Mouse (Mus musculus) embryo, embryonic 11 days (tissue): ENCODE results near the gene Ptgis.

Source experiments
- DNase-seq: peaks from one replicate; pipeline ENCODE4 v3.0.0-alpha.2; 2015

The Ptgis gene

GRCm38 (mm10) chr2:167189291-167190075 is 50.9 kb downstream of the Ptgis start:
- DNase-seq: peak; percentile 66

GRCm38 (mm10) chr2:167188315-167189207 is 51.8 kb downstream of the Ptgis start:
- DNase-seq: peak; percentile 81

- DNase-seq: no peak
Observed at GRCm38 (mm10) chr2:167187119-167187518, 53.3 kb downstream of the Ptgis start.

- DNase-seq: no peak
Observed at GRCm38 (mm10) chr2:167186544-167186943, 53.9 kb downstream of the Ptgis start.

GRCm38 (mm10) chr2:167186003-167186402 is 54.4 kb downstream of the Ptgis start:
- no peak for DNase-seq

GRCm38 (mm10) chr2:167185432-167185831 is 55.0 kb downstream of the Ptgis start:
- no peak for DNase-seq

- DNase-seq: no peak
Observed at GRCm38 (mm10) chr2:167181662-167182389, 58.6 kb downstream of the Ptgis start.

- DNase-seq: no peak
Observed at GRCm38 (mm10) chr2:167181096-167181495, 59.3 kb downstream of the Ptgis start.

- no peak for DNase-seq
Observed at GRCm38 (mm10) chr2:167179301-167179700, 61.1 kb downstream of the Ptgis start.

GRCm38 (mm10) chr2:167177231-167177641 is 63.2 kb downstream of the Ptgis start:
- DNase-seq: no peak

GRCm38 (mm10) chr2:167175284-167175683 is 65.1 kb downstream of the Ptgis start:
- DNase-seq: no peak

GRCm38 (mm10) chr2:167173051-167173875 is 67.1 kb downstream of the Ptgis start:
- DNase-seq: no peak

- DNase-seq: no peak
Observed at GRCm38 (mm10) chr2:167167515-167168212, 72.7 kb downstream of the Ptgis start.

GRCm38 (mm10) chr2:167163600-167163999 is 76.8 kb downstream of the Ptgis start:
- no peak for DNase-seq

GRCm38 (mm10) chr2:167163134-167163533 is 77.3 kb downstream of the Ptgis start:
- no peak for DNase-seq

GRCm38 (mm10) chr2:167162516-167163021 is 77.8 kb downstream of the Ptgis start:
- DNase-seq: no peak

- no peak for DNase-seq
Observed at GRCm38 (mm10) chr2:167159721-167160120, 80.7 kb downstream of the Ptgis start.

GRCm38 (mm10) chr2:167158780-167159179 is 81.6 kb downstream of the Ptgis start:
- DNase-seq: no peak

GRCm38 (mm10) chr2:167156118-167156715 is 84.2 kb downstream of the Ptgis start:
- DNase-seq: no peak

- no peak for DNase-seq
Observed at GRCm38 (mm10) chr2:167155541-167155973, 84.8 kb downstream of the Ptgis start.

GRCm38 (mm10) chr2:167150880-167151279 is 89.5 kb downstream of the Ptgis start:
- DNase-seq: no peak
